Mouse (Mus musculus): ENCODE data around the gene Magix. TPM values are rescaled to one million over a fixed set of nuclear protein-coding genes. Genes with fewer than 3 reads are reported as not detected.

Magix gene
- 32.0 TPM for polyA plus RNA-seq (2014; fragmentation: Illumina TruSeq; extraction: RNeasy Lipid Tissue Mini Kit (QIAGEN cat#74804); ENCODE audit: low read depth, low replicate concordance)

DNA sequence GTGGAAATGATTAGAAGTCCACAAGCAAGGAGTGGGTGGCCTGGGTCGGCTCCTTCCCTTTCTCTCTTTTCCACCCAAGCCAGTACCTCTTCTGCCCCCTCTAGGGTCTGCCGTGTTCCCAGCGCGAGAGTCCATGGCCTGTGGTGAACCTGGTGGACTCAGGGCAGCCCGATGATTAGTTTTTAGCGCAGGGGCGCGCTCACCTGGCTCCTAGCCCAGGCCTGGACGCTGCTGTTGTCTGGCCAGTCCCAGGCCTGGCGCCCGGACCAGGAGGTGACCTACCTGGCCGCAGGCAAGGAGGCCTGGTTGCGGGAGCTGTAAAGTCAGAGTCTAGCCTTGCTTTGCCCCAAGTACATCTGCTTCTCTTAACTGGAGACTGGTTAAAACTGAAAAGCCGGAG lies at the start of gene Magix:
Gene Magix, minus strand, starts transcription at position 388 of the 400 bp plus-strand sequence.

GRCm38 (mm10) chrX:7728215-7728921 lies 47.3 kb upstream of the Magix start, which contains the start of gene Praf2:
Gene Praf2 (plus strand): TSS chrX:7728439.

DNA sequence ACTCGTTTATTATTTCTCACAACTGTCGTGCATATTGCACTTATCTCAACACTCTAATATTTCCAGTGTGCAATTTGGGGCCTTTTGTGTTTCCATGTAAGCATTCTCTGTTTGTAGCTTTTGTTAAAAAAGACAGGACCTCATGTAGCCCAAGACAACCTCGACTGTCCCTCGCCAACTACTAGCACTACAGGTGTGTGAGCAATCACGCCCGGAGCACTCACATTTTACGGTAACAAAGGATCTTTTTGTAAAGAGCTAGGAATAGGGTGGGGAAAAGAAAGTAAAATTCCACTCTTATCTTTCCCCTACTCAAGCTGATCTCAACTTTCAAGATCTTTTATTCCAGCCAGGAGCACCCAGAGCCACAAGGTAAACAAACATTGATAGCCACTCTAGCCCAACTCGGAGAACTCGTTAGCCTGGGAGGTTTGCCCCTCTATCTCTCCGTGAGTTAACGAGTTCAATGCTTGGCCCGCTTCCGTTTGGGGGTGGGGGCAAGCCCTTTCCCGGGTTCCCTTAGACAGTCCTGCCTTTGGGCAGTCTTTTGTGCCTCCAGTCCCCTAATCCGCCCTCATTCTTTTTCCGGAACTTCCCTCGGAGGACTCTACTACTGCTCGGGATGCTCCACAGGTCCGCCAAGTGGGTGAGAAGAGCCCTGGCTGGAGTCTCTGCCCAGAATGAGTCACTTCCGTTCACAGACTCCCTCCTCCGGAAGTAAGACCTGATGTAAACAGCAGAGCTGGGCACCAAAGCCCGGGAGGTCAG lies 40.6 kb upstream of the Magix start, which contains the start of gene Gm45208:
Gene Gm45208, plus strand, starts transcription at position 732 of the 768 bp plus-strand sequence.

GRCm38 (mm10) chrX:7714135-7714899 lies 33.3 kb upstream of the Magix start, which contains the start of gene Wdr45:
Gene Wdr45 (plus strand): TSS chrX:7714333.

DNA sequence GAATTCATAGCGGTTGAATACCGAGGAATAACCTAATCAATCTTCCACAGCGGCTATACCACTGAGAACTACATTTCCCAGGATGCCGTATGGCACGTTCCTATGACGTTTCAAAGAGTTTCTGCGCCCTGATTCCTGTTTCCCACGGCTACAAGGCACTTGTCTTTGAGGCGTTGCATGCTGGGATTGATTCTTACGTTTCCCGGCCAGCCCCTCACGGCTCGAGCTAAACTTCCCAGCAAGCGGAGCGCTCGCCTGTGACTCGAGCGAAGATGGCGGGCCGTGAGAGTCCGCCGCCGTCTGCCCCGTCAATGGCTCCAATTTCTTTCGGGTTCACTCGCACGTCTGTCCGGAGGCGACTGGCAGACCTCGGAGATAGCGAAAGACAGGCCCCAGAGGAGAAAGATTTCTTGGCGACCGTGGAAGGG lies 15.9 kb upstream of the Magix start, which contains the start of gene Gpkow:
Gene Gpkow, plus strand, starts transcription at position 178 of the 428 bp plus-strand sequence.

DNA sequence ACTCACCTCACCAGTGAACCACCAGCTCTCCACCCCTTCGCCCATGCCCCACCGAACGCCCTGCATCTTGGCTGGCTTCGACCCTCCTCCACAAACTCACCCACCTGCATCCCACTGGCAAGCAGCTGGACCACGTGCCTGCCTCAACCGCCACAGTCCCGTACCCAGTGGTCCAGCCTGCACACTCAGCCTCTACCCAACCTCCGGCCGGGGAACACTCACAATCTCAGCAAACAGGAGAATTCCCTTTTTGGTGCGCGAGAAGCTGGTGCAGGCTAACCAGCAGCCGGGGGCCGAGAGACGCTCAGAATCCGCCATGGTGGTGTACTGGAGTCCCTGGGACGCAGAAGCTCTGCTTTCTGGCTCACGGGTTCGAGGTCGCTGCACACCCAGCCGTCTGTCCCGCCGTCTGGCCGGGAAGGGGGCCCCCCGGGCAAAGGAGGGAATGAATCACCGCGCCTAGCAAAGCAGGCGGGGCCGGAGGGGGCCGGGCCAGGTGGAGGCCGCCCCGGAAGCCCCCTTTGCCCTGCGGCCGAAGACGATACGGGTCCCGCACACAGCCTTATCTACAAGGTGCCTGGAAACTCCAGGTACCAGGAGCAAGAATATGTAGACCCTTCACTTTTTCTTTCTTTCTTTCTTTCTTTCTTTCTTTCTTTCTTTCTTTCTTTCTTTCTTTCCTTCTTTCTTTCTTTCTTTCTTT lies 10.0 kb downstream of the Magix start, which contains the start of gene Plp2:
Gene Plp2, minus strand, starts transcription at position 470 of the 703 bp plus-strand sequence.

DNA sequence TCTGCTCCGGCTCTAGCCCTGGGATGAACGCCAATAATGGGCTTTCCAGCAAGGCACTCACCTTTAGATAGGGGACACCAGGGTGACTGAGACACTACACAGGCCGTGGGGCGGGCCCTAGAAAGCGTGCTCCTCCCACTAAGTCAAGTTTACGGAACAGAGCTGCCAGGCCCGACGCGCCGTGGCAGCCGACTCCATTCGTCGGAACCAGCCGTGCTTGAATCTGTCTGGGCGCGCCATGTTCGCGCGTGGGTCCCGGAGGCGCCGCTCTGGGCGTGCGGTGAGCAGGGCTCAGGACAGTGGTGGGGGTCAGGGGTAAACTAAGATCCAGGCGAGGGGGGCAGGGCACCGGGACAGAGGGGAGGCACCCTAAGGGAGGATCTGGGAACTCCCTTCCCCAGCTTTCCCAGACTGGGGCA lies 23.8 kb downstream of the Magix start, which contains the start of gene Prickle3:
Gene Prickle3, plus strand, starts transcription at position 40 of the 419 bp plus-strand sequence.

GRCm38 (mm10) chrX:7638401-7639091 lies 42.5 kb downstream of the Magix start, which contains the start of gene Syp:
Gene Syp (plus strand): TSS chrX:7638471.

Other genes starting within 250 kb of the Magix start
- not detected for gene Foxp3, start 107.6 kb downstream of the Magix start, polyA plus RNA-seq (2014; fragmentation: Illumina TruSeq; extraction: RNeasy Lipid Tissue Mini Kit (QIAGEN cat#74804); ENCODE audit: low read depth, low replicate concordance)
- 1.3 TPM for gene Ppp1r3f, start 107.0 kb downstream of the Magix start, polyA plus RNA-seq (2014; fragmentation: Illumina TruSeq; extraction: RNeasy Lipid Tissue Mini Kit (QIAGEN cat#74804); ENCODE audit: low read depth, low replicate concordance)
- gene Ccdc22, start 75.7 kb downstream of the Magix start, polyA plus RNA-seq (2014; fragmentation: Illumina TruSeq; extraction: RNeasy Lipid Tissue Mini Kit (QIAGEN cat#74804); ENCODE audit: low read depth, low replicate concordance) = 11.1 TPM
- gene Cacna1f, start 74.2 kb downstream of the Magix start, polyA plus RNA-seq (2014; fragmentation: Illumina TruSeq; extraction: RNeasy Lipid Tissue Mini Kit (QIAGEN cat#74804); ENCODE audit: low read depth, low replicate concordance) = not detected
- 2.5 TPM for gene Syp, start 42.8 kb downstream of the Magix start, polyA plus RNA-seq (2014; fragmentation: Illumina TruSeq; extraction: RNeasy Lipid Tissue Mini Kit (QIAGEN cat#74804); ENCODE audit: low read depth, low replicate concordance)
- gene Prickle3, start 24.0 kb downstream of the Magix start, polyA plus RNA-seq (2014; fragmentation: Illumina TruSeq; extraction: RNeasy Lipid Tissue Mini Kit (QIAGEN cat#74804); ENCODE audit: low read depth, low replicate concordance) = 21.7 TPM
- gene Plp2, start 9.9 kb downstream of the Magix start, polyA plus RNA-seq (2014; fragmentation: Illumina TruSeq; extraction: RNeasy Lipid Tissue Mini Kit (QIAGEN cat#74804); ENCODE audit: low read depth, low replicate concordance) = 66.5 TPM
- gene Gpkow, start 15.9 kb upstream of the Magix start, polyA plus RNA-seq (2014; fragmentation: Illumina TruSeq; extraction: RNeasy Lipid Tissue Mini Kit (QIAGEN cat#74804); ENCODE audit: low read depth, low replicate concordance) = 24.2 TPM
- 54.2 TPM for gene Wdr45, start 33.1 kb upstream of the Magix start, polyA plus RNA-seq (2014; fragmentation: Illumina TruSeq; extraction: RNeasy Lipid Tissue Mini Kit (QIAGEN cat#74804); ENCODE audit: low read depth, low replicate concordance)
- gene Gm45208, start 41.0 kb upstream of the Magix start, polyA plus RNA-seq (2014; fragmentation: Illumina TruSeq; extraction: RNeasy Lipid Tissue Mini Kit (QIAGEN cat#74804); ENCODE audit: low read depth, low replicate concordance) = not detected
- 8.6 TPM for gene Praf2, start 47.2 kb upstream of the Magix start, polyA plus RNA-seq (2014; fragmentation: Illumina TruSeq; extraction: RNeasy Lipid Tissue Mini Kit (QIAGEN cat#74804); ENCODE audit: low read depth, low replicate concordance)
- 0.60 TPM for gene Ccdc120, start 69.7 kb upstream of the Magix start, polyA plus RNA-seq (2014; fragmentation: Illumina TruSeq; extraction: RNeasy Lipid Tissue Mini Kit (QIAGEN cat#74804); ENCODE audit: low read depth, low replicate concordance)
- 13.1 TPM for gene Tfe3, start 81.3 kb upstream of the Magix start, polyA plus RNA-seq (2014; fragmentation: Illumina TruSeq; extraction: RNeasy Lipid Tissue Mini Kit (QIAGEN cat#74804); ENCODE audit: low read depth, low replicate concordance)
- gene Gripap1, start 108.5 kb upstream of the Magix start, polyA plus RNA-seq (2014; fragmentation: Illumina TruSeq; extraction: RNeasy Lipid Tissue Mini Kit (QIAGEN cat#74804); ENCODE audit: low read depth, low replicate concordance) = 40.7 TPM
- 0.71 TPM for gene Kcnd1, start 141.0 kb upstream of the Magix start, polyA plus RNA-seq (2014; fragmentation: Illumina TruSeq; extraction: RNeasy Lipid Tissue Mini Kit (QIAGEN cat#74804); ENCODE audit: low read depth, low replicate concordance)
- gene Otud5, start 160.1 kb upstream of the Magix start, polyA plus RNA-seq (2014; fragmentation: Illumina TruSeq; extraction: RNeasy Lipid Tissue Mini Kit (QIAGEN cat#74804); ENCODE audit: low read depth, low replicate concordance) = 30.2 TPM
- 3.6 TPM for gene Pim2, start 197.0 kb upstream of the Magix start, polyA plus RNA-seq (2014; fragmentation: Illumina TruSeq; extraction: RNeasy Lipid Tissue Mini Kit (QIAGEN cat#74804); ENCODE audit: low read depth, low replicate concordance)
- gene Slc35a2, start 202.8 kb upstream of the Magix start, polyA plus RNA-seq (2014; fragmentation: Illumina TruSeq; extraction: RNeasy Lipid Tissue Mini Kit (QIAGEN cat#74804); ENCODE audit: low read depth, low replicate concordance) = 21.7 TPM
- 41.7 TPM for gene Pqbp1, start 218.0 kb upstream of the Magix start, polyA plus RNA-seq (2014; fragmentation: Illumina TruSeq; extraction: RNeasy Lipid Tissue Mini Kit (QIAGEN cat#74804); ENCODE audit: low read depth, low replicate concordance)
- gene Timm17b, start 218.1 kb upstream of the Magix start, polyA plus RNA-seq (2014; fragmentation: Illumina TruSeq; extraction: RNeasy Lipid Tissue Mini Kit (QIAGEN cat#74804); ENCODE audit: low read depth, low replicate concordance) = 22.8 TPM
- not detected for gene Gm10491, start 226.6 kb upstream of the Magix start, polyA plus RNA-seq (2014; fragmentation: Illumina TruSeq; extraction: RNeasy Lipid Tissue Mini Kit (QIAGEN cat#74804); ENCODE audit: low read depth, low replicate concordance)
- not detected for gene Gm10490, start 228.3 kb upstream of the Magix start, polyA plus RNA-seq (2014; fragmentation: Illumina TruSeq; extraction: RNeasy Lipid Tissue Mini Kit (QIAGEN cat#74804); ENCODE audit: low read depth, low replicate concordance)
- gene Pcsk1n, start 238.6 kb upstream of the Magix start, polyA plus RNA-seq (2014; fragmentation: Illumina TruSeq; extraction: RNeasy Lipid Tissue Mini Kit (QIAGEN cat#74804); ENCODE audit: low read depth, low replicate concordance) = not detected
- gene Eras, start 247.4 kb upstream of the Magix start, polyA plus RNA-seq (2014; fragmentation: Illumina TruSeq; extraction: RNeasy Lipid Tissue Mini Kit (QIAGEN cat#74804); ENCODE audit: low read depth, low replicate concordance) = not detected